Mouse (Mus musculus): ENCODE measurements around the gene Ppfibp2.

- TF ChIP-seq CTCF (IDR thresholded peaks at IDR 0.05; ENCODE audit: control insufficient read depth, insufficient read depth, insufficient read length) = no peak
- no peak for TF ChIP-seq USF1 (IDR thresholded peaks at IDR 0.05; ENCODE audit: low read depth)
- no peak for TF ChIP-seq MAX (IDR thresholded peaks at IDR 0.05)
These were observed 102.1 kb downstream of the Ppfibp2 start for GRCm38 (mm10) chr7:107697066-107697465.
